Mouse (Mus musculus) ovary, postnatal 10 days (tissue): ENCODE measurements around the gene Ovol1.

ENCODE experiments used
- DNase-seq: peaks from one replicate; pipeline ENCODE4 v3.0.0; 2022; ENCODE audit warnings: low spot score

Ovol1 gene

GRCm38 (mm10) chr19:5560457-5561041 is at the start of gene Ovol1:
Gene Ovol1 (minus strand): TSS chr19:5560646.
- DNase-seq, result no peak

DNA sequence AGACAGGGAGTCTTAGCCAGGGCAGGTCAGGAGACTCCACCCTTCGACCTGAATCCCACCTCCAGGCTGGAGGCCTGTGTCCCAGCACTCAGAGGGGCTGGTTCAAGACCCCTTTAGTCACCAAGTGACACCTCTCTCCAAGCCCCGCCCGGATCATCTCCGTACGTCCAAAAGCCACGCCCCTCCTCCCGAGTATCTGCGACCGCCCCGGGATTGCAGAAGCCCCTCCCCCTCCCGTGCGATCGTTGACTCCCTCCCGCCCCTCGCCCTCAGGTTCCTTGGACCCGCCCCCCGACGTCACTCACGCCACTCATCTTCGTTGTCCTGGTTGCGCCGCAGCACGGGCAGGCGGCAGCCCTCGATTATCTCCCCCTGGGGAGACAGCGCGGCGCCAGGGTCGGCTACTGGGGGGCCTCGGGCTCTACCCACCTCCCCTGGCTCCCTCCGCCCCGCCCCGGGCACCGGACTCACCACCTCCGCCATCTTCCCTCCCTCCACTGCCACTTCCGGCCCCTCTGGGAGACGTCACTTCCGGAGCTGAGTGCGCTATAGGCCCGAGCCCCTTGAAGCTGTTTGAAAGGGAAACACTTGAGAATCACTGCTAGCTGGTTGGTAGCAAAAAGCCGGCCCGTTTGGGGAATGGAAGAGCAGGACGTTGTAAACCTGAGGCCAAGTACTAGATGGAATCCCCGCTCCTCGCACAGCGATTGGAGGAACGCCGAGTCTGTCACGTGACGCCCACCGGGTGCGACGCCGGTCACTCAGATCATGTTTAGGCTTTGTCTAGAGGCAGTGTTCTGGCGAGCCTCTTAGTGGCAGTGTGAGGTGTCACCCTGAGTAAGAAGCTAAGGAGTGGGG is 49.3 kb upstream of the Ovol1 start, which contains the start of gene Kat5:
Gene Kat5 (minus strand): TSS at position 691 of the 858 bp plus-strand sequence.
- peak; percentile 97 for DNase-seq

DNA sequence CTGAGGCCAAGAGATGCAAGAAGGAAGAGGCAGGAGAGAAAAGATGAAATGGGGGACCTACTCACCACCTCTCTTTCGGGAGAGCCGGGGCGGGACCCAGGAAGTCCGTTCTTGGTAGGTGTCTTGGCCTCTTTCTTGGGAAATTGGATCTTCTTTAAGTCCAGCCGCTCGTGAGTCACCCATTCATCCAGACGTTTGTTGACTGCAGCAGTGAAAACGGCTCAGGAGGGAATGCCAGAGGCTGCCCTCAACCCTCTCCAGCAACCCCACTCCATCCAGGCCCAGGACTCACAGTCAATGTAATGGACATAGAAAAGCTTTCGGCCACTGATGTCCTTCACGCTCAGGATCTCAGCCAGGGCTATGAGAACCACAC is 48.7 kb upstream of the Ovol1 start:
- no peak for DNase-seq

DNA sequence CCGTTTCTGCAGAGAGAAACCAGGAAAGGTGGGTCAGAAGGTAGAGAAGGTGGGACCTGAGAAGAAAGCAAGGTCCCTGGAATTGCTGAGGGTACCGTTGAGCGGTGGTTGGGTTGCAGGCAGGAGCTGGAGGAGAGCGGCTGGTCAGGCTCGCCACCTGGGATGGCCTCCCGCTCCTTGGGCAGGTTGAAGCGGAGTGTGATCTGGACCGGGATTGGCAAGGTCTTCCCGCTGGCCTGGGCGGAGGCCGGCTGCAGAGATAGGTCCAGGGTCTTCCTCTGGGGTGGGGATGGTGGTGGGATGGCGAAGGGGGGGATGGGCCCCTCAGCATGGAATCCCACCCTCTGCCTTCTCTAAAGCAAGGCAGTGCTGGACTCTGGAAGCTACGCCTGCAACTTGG is 48.3 kb upstream of the Ovol1 start:
- DNase-seq, result no peak

DNA sequence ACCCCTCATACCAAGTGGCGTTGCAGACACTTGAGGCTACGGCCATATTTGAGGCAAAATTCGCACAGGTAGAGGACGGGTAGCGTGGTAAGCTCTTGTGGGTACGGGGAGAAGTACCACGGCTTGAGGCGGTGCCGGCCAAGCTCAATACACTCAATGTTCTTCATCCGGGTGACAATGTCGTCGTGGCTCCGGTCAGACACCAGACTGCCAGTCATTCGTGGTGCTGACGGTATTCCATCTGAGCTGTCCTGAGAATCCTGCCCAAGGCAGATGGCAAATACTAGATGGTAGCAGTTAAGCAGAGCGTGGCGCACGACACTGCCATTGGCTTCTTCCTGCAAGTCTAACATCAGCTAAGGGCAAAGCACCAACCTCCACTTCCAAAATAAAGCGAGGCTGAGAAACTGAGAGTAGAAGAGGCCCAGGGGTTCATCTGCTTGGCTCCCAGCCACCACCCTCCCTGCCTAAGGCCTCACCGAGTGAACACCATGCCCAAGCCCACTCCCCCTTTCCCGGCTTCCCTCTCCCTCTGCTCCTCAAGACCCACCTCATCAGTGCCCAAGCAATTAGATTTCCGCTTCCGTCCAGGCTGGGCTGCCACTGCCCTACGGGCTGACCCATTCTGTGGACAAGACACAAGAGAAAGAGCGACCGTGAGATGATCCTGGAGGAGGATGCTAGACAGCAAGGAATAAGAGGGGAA is 47.4 kb upstream of the Ovol1 start:
- no peak for DNase-seq

DNA sequence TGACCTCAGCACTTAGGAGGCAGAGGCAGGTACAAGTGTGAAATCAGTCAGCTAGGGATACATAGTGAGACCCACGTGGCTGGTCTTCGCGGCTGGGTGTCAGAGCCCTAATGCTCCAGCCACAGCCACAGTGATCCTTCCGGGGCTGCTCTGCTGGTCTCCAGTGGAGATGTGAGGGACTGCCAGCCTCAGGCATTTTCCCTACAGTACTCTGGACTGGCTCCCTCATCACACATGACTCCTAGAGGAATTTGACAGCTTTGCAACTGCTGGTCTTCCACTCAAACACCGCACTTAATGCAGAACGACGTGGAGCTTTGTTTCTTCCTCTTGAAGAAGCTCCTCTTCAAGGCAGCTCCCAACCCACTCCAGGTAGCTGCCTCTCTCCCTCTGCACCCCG is 45.8 kb upstream of the Ovol1 start:
- no peak for DNase-seq

DNA sequence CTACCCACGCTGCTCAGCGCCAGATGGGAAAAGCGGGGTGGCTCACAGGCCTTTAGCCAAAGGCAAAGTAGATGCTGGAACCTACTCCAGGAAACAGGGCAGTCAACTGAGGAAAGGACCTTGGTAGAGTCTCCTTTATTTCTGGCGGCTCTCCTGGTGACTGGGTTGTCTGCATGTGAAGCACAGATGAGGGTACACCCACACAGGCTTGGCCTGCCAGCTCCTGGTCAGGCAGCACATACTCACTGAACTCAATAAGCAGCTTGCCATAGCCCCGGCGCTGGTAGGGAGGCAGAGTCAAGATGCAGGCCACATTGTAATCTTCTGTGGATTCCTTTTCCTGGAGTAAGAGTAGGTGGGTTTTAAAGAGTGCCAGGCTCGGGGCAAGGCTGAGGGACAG is 44.7 kb upstream of the Ovol1 start:
- no peak for DNase-seq

GRCm38 (mm10) chr19:5603664-5604063 is 43.2 kb upstream of the Ovol1 start:
- DNase-seq, result no peak

GRCm38 (mm10) chr19:5601752-5602541 is 41.5 kb upstream of the Ovol1 start, which contains the start of gene Rnaseh2c:
Gene Rnaseh2c (plus strand): TSS chr19:5601873.
- DNase-seq, result peak; percentile 43

GRCm38 (mm10) chr19:5599224-5599623 is 38.8 kb upstream of the Ovol1 start:
- DNase-seq, result no peak

DNA sequence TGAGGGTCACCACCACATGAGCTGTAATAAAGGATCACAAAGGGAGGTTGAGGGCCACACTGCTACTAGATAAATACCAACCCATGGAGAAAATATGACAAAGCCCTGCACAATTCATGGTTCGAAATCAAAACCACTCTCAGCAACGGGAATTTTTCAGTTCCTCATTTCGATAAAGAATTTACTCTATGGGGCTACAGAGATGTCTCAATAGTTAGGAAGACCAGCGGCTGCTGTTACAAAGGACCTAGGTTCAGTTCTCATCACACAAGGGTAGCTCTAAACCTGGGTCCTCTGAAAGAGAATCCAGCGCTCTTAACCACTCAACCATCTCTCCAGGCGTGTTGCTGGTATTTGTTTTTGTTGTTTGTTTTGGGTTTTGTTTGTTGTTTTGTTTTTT is 31.4 kb upstream of the Ovol1 start:
- no peak for DNase-seq

GRCm38 (mm10) chr19:5589159-5589558 is 28.7 kb upstream of the Ovol1 start:
- DNase-seq, result no peak

DNA sequence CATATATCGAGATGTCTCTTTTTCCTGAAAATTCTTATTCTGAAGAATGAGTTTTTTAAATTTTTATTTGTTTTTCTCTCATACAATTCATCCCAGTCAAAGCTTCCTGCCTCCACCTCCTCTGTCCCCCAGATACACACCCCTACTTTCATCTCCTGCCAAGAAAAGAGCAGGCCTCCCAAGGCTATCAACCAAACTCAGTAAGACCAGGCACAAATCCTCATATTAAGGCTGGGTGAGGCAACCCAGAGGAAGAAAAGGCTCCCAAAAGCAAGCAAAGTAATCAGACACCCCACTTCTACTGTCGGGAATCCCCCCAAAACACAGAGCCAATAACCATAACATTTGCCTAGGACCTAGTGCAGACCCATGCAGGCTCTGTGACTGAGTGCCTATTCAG is 21.5 kb upstream of the Ovol1 start:
- no peak for DNase-seq

- no peak for DNase-seq
Measured at GRCm38 (mm10) chr19:5580776-5581175, 20.3 kb upstream of the Ovol1 start.

DNA sequence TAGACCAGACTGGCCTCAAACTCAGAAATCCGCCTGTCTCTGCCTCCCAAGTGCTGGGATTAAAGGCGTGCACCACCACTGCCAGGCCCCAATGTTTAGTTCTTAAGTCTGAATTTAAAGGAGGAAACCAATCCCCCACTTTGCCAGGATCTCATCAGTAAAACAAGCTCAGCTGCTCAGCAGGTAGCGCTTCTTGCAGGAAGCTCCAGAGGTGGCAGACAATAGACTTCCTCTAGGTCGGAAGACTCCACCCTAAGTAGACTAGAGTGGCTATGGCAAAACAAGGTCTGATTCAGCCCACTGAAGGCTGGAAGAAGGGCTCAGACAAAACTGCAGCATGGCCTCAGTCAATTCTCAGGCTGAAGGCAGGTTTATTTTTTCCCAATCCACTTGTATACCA is 19.5 kb upstream of the Ovol1 start:
- no peak for DNase-seq

GRCm38 (mm10) chr19:5575336-5575735 is 14.9 kb upstream of the Ovol1 start:
- DNase-seq, result no peak

GRCm38 (mm10) chr19:5572331-5573125 is 12.1 kb upstream of the Ovol1 start:
- DNase-seq, result no peak

DNA sequence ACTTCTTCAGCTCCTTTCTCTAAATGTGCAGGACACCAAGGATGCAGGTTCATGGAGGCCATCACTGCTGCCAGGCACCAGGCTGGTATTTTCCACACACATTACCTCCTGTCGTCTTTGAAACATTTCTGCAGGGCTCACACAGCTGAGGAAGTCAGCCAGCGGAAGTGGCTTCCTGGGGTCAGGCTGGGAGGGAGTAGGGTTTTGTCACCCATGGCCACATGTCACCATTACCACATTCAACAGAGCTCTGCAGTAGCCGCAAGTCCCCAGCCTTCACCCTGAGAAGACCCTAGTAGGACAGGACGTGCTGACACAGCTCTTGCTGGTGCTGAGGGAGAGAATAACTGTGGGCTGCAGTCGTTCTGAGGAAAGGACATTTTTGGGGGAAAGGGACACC is 11.4 kb upstream of the Ovol1 start:
- no peak for DNase-seq

GRCm38 (mm10) chr19:5570353-5571246 is 10.2 kb upstream of the Ovol1 start:
- no peak for DNase-seq

DNA sequence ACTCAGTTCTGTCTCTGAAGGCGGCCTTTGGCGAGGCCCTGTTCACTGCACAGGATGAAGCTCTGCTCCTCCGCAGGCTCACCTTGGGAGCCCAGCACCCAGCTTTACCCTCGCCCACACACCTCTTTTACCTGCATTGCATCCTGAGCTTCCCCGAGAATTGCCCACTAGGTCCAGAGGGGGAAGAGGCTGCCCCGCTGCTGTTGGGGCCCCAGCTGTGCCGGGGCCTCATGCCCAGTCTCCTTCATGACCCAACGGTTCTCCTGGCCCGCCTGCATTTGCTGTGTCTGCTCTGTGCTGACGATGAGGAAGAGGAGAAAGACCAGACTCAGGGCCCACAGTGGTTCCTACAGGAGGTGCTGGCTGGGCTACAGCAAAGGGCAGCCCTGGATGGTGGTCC is 9.1 kb upstream of the Ovol1 start:
- no peak for DNase-seq
